Mouse (Mus musculus): ENCODE data around the gene Npm1.

The Npm1 gene

DNA sequence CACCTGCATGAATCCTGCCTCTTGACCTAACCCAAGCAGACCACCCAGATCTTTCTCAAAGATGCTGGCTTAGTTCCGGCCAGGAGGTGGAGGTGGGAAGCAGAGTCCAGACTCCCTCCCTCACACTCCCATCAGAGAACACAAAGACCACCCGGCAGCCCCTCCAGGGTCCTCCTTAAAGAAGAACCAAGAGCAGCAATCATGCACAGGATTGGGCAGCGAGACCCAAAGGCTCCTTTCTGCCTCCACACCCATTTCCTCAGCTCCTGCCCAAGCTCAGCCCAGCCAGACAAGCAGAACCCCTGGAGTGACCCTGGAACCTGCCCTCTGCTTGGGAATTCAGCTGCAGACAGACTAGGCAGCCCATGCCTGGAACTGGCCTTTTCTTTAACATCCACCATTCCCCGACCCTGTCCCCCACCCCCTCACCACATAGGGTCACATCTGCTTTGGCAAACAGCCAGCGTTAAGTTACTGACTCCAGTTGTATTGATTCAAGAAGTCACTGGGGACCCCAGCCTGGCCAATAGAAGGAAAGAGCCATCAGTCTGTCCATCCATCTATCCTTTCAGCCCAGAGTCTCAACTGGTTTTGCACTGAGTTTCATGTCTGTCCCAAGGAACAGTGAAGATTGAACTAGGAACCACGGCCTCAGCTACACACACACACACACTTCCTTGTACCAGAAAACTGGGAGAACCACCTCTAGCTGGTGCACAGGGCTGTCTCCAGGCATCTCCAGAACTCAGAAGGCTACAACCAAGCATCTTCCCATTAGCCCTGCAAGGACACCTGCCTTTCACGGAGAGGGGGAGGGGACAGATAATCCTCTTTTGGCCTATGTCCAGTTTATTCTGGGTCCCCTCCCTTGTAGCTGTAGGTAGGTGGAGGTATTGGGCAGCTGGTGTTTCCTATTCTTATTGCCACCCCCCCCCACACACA, 17.5 kb downstream of the Npm1 start:
- DNase-seq (ENCODE audit: low spot score): no peak

GRCm38 (mm10) chr11:33143906-33144305, 19.1 kb downstream of the Npm1 start:
- no peak for DNase-seq (ENCODE audit: low spot score)

GRCm38 (mm10) chr11:33142801-33143200, 20.2 kb downstream of the Npm1 start:
- DNase-seq (ENCODE audit: low spot score): no peak

- no peak for DNase-seq (ENCODE audit: low spot score)
Measured at GRCm38 (mm10) chr11:33140111-33140460, 22.9 kb downstream of the Npm1 start.

DNA sequence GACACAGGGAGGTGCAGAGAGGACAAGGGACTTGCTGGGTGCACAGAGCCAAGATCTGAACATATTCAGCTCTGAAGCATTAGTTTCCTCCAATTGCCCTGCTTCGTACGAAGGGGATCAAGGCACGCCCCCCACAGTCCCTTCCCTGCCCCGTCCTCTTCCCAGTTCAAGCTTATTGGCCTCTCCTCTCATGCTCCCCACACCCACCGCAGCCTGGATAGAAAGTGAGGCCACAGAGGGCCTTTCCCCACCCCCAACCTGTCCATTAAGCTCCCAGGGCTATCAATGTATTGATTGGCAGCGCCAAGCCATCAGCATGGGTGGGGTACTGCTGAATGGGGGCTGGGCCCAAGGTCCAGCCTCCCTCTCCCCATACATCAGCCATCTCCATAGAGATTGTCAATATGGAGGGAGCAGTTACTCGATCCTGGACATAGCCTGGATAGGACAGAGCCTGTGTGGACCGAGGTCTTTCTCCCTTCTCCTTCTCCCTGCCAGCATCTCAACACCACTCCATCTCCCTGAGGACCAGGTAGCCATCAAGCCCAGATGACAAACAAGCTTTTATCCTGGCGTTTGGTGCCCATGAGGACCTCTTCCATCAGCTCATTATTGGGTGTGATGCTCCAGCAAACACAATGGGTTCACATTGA, 23.4 kb downstream of the Npm1 start:
- no peak for DNase-seq (ENCODE audit: low spot score)

DNA sequence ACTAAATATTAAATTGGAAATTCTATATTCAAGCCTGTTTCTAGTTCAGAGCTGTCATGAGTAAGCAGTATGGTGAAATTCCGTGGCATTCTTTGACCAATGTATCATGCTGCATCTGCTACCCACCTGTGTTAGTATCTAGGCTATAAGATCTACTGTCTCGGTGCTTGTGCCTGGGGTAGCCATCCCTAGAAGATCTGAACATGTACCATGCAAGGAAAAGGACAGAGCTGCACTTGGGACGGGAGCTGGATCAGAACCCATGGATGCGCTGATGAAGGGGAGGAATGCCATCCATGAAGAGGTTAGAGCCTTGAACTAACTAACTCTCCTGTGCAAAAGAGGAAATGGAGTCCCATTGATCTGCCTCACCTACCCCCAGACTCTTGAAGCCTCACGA, 24.3 kb downstream of the Npm1 start:
- no peak for DNase-seq (ENCODE audit: low spot score)

GRCm38 (mm10) chr11:33134391-33134986, 28.5 kb downstream of the Npm1 start:
- DNase-seq (ENCODE audit: low spot score): no peak

GRCm38 (mm10) chr11:33132619-33133338, 30.2 kb downstream of the Npm1 start:
- no peak for DNase-seq (ENCODE audit: low spot score)

DNA sequence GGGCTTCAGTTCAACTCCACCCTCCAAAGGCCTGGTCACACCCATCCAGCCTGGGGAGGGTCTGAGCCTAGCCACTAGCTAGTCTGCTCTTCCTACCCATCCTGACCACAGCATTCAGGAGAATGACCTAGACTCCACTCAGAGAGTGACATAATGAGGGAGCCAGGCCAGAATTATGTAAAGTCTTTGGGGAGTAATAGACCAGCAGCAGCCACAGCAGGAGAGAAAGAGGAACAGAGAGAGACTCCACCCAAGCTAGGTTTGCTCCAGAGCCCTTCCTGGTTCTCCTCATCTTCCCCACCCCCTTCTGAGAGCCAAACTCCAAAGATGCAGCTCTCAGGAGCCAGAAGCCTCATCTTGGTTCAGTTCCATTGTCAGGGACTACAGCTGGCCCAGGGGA, 35.9 kb downstream of the Npm1 start:
- no peak for DNase-seq (ENCODE audit: low spot score)

DNA sequence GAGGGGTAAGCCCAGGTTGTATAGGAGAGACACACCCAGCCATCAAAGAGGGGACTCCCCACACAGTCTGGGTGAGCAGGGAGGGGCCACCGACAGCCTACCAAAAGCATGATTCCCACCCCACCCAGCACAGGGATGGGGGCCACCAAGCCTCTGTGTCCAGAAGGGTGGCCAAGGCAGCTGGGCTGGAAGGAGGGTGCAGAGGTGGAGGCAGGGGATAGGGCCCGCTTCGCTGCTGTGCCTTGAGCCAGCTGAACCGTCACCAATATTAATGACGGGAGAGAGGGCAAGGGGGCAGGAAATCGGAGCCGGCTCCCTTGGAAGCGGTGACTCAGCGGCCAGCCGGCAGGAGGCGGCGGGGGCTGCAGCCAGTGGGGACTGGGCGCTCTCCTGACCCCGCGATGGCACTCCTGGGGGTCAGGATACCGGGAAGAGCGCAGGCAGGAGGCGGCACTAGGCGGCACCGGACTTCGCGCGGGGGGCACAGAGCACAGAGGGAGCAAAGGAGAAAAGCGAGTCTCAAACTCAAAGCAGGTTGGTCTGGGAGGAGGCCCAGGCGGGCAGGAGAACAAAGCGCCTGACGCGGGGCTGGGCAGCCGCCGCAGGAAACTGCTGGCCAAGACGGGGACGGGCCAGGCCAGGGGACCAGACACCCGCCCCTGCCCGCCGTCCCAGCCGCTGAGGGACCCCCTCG, 40.3 kb downstream of the Npm1 start:
- DNase-seq (ENCODE audit: low spot score): no peak

GRCm38 (mm10) chr11:33119556-33119955, 43.5 kb downstream of the Npm1 start:
- no peak for DNase-seq (ENCODE audit: low spot score)

GRCm38 (mm10) chr11:33119116-33119515, 43.9 kb downstream of the Npm1 start:
- DNase-seq (ENCODE audit: low spot score): no peak

GRCm38 (mm10) chr11:33118480-33118879, 44.5 kb downstream of the Npm1 start:
- DNase-seq (ENCODE audit: low spot score): no peak

DNA sequence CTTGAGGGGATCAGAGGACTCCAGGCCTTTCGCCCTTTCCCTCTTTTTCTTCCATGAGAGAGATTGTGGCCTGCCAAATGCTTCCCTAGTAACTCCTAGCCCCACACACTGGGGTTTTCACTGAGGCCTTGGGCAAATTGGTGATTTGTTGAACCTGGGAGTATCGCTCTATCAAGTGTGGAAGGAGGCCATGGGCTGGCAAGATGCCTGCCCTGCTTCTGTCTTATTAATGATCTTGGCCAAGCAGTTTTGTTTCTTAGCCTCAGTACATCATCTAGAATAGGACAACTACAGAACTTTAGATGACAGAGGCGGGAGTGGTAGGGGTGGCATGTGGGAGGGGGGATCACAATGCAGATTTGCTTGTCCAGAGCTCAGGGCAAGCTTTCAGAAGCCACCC, 47.2 kb downstream of the Npm1 start:
- no peak for DNase-seq (ENCODE audit: low spot score)

- no peak for DNase-seq (ENCODE audit: low spot score)
Measured at GRCm38 (mm10) chr11:33112407-33112806, 50.6 kb downstream of the Npm1 start.

DNA sequence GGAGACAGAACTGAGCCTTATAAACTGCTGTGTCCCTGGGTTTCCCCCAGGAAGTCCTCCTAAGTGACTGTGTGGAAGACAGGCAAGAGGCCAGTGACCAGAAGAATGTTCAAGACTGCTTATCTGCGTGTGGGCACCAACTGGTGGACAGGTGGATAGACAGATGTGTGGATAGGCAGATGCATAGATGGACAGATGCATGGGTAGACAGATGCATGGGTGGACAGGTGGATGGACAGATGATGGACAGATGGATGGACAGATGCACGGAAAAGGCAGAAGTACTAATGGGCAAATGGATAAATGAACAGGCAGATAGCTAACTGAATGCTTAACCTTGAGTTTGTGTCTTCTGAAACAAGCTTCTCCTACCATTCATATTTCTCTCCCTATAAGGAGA, 52.9 kb downstream of the Npm1 start:
- DNase-seq (ENCODE audit: low spot score): no peak

DNA sequence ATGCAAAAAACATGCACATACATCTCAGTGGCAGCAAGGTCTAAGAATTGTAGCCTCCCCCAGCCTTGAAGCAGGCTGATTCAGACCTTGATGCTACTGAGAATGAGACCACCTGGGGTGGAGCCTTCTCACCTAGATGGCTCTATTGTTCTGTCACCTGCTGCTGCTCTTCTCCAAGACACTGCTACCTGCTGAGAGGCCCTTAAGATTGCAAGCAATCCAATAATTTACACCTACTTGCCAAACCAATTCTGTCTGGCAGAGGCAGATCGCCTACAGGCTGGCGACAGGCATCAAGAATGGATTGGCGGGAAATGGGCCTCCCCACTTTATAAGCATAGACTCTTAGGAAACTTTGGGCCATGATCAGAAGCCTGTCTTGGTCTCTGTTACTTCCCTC, 55.5 kb downstream of the Npm1 start:
- no peak for DNase-seq (ENCODE audit: low spot score)

GRCm38 (mm10) chr11:33104911-33105316, 58.1 kb downstream of the Npm1 start:
- no peak for DNase-seq (ENCODE audit: low spot score)

DNA sequence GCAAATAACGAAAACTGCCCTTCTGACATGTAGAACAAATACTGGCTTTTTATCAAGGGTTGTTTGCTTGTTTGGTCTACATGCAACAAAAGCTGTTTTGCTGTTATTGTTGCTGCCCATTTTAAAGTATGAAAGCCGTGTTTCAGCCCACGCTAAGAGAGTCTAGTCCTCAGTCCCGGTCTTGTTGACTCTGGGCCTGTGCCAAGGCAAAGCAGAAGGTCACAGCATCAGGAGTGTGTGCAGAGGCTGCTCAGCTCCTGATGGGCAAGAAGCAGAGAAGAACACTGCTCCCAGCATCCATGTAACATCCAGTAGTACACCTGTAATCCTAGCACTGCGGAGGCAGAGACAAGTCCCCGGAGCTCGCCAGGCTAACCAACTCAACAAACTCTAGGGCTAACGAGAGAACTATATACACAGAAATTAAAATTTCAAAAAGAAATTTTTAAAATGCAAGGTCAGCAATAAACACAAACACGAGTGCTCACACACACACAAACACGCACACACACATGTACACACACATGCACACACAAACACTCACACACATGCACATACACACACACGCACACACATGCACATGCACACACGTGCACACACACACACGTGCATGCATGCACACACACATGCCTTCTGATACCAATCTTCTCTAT, 59.6 kb downstream of the Npm1 start:
- DNase-seq (ENCODE audit: low spot score): no peak

All from ovary, postnatal 14 days (tissue).